In the genomic region with DNA sequence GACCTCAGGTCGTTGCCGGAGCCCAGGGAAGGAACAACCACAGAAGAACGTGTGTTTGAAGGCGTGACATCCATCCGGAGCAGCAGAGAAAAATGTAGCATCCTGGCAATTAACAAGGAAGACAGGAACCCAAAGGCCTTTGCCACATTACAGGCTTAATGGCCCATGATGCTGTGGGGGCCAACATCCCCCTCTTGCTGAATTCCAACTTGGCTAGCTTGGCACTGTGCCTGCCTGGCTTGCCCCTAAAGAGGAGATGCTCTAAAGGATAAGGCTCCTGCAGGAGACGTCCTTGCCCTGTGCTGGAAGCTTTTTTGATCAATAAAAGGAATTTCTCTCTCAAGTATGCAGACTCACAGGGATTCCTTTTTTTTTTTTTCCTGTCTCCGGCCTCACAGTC, we compare ENCODE assay signal across 17 mouse cellular contexts.
DNase-seq lines count a peak whose midpoint lies in the region; ATAC-seq and TF ChIP-seq lines count a peak whose summit lies in the region.
"Had no signal": no experiment of that assay in that cellular context is flagged by ENCODE, and none has a peak within 500 bp of the region (broad histone marks: within the 10 kb centered on the region; RNA-seq: fewer than 3 reads in every experiment).

No protein-coding gene starts in this region.

- 0 out of 2 replicates have a peak overlapping the region, but pooled peaks have one; percentile 18 for H3K9ac ChIP-seq in heart, embryonic 12.5 days
- no peak overlapping the region for H3K9ac ChIP-seq in heart, adult 2 months (ENCODE audit: low read depth, low read length)
- H3K9ac ChIP-seq in neural tube, embryonic 12.5 days = 0 out of 2 replicates have a peak overlapping the region, but pooled peaks have one; percentile 18
- H3K9ac ChIP-seq in hindbrain, embryonic 12.5 days = no peak overlapping the region
- H3K9ac ChIP-seq in neural tube, embryonic 13.5 days = 0 out of 2 replicates have a peak overlapping the region, but pooled peaks have one; percentile 18
- H3K9ac ChIP-seq: limb, embryonic 15.5 days had no signal

- H3K79me2 ChIP-seq in heart, adult 2 months (replicated peaks; ENCODE audit: control insufficient read depth, insufficient read depth, low read length) = no peaks in the 10 kb centered on the region; the same call in 1 of the 2 replicates

- no peak for DNase-seq in heart, adult 2 months
- no peak for DNase-seq in neural tube, embryonic 10.5 days (ENCODE audit: extremely low spot score, low spot score)
- no peak for DNase-seq in thymus, postnatal 0 days (ENCODE audit: low spot score)
- DNase-seq: cerebellum, adult 9-10 months; gastrocnemius, adult 2 months; heart, postnatal 4 days; kidney, postnatal 25 days; lung, postnatal 10 days; thymus, postnatal 36 days had no signal

- H3K4me3 ChIP-seq in heart, embryonic 12.5 days = no peak overlapping the region
- no peak overlapping the region for H3K4me3 ChIP-seq in heart, adult 2 months
- no peak overlapping the region for H3K4me3 ChIP-seq in neural tube, embryonic 12.5 days
- no peak overlapping the region for H3K4me3 ChIP-seq in hindbrain, embryonic 12.5 days
- H3K4me3 ChIP-seq in neural tube, embryonic 13.5 days = no peak overlapping the region
- H3K4me3 ChIP-seq: gastrocnemius, adult 2 months; limb, embryonic 15.5 days had no signal

- intact Hi-C loops in heart, adult 2 months (cut with DNase I) = no loop called here

- no peak for ATAC-seq in heart, embryonic 12.5 days (ENCODE audit: insufficient number of reproducible peaks, low FRiP score)
- no peak for ATAC-seq in neural tube, embryonic 12.5 days (ENCODE audit: low FRiP score, low read depth)
- ATAC-seq in hindbrain, embryonic 12.5 days (ENCODE audit: low FRiP score) = no peak
- peak; percentile 26; the same call in 1 of the 2 replicates for ATAC-seq in neural tube, embryonic 13.5 days (ENCODE audit: low read depth)
- no peak for ATAC-seq in megakaryocyte, adult 5-6 weeks (ENCODE audit: poor library complexity, severe bottlenecking)
- ATAC-seq: intestine, postnatal 0 days had no signal

- H3K36me3 ChIP-seq in heart, embryonic 12.5 days = no peaks in the 10 kb centered on the region
- H3K36me3 ChIP-seq in heart, adult 2 months (ENCODE audit: control insufficient read depth, insufficient read depth, low read length) = no peaks in the 10 kb centered on the region
- H3K36me3 ChIP-seq in neural tube, embryonic 12.5 days = no peaks in the 10 kb centered on the region
- H3K36me3 ChIP-seq in hindbrain, embryonic 12.5 days = no peaks in the 10 kb centered on the region
- H3K36me3 ChIP-seq in neural tube, embryonic 13.5 days = no peaks in the 10 kb centered on the region
- H3K36me3 ChIP-seq: limb, embryonic 15.5 days had no signal

- no peaks in the 10 kb centered on the region for H3K27me3 ChIP-seq in heart, embryonic 12.5 days (replicated peaks)
- no peaks in the 10 kb centered on the region for H3K27me3 ChIP-seq in heart, adult 2 months (ENCODE audit: control insufficient read depth, insufficient read depth, low read length)
- H3K27me3 ChIP-seq in neural tube, embryonic 12.5 days (replicated peaks) = no peaks in the 10 kb centered on the region
- H3K27me3 ChIP-seq in hindbrain, embryonic 12.5 days = no peaks in the 10 kb centered on the region
- H3K27me3 ChIP-seq in neural tube, embryonic 13.5 days = no peaks in the 10 kb centered on the region
- H3K27me3 ChIP-seq: limb, embryonic 15.5 days; megakaryocyte, embryonic 14.5 days had no signal

- H3K9me3 ChIP-seq in heart, embryonic 12.5 days (replicated peaks) = no peaks in the 10 kb centered on the region
- no peaks in the 10 kb centered on the region for H3K9me3 ChIP-seq in neural tube, embryonic 12.5 days
- no peaks in the 10 kb centered on the region for H3K9me3 ChIP-seq in hindbrain, embryonic 12.5 days (replicated peaks)
- no peaks in the 10 kb centered on the region for H3K9me3 ChIP-seq in neural tube, embryonic 13.5 days
- H3K9me3 ChIP-seq: limb, embryonic 15.5 days; megakaryocyte, embryonic 14.5 days had no signal

- no peak for TF ChIP-seq POLR2A in heart, adult 2 months (IDR thresholded peaks at IDR 0.05; ENCODE audit: insufficient read depth, low read depth, low read length)

- 67% methylated on average over 7 of the region's 7 CpGs for WGBS in heart, embryonic 12.5 days
- 80% methylated on average over 7 of the region's 7 CpGs for WGBS in heart, adult 2 months
- WGBS in neural tube, embryonic 12.5 days = 51% methylated on average over 7 of the region's 7 CpGs
- WGBS in hindbrain, embryonic 12.5 days = 57% methylated on average over 7 of the region's 7 CpGs
- WGBS in neural tube, embryonic 13.5 days = 40% methylated on average over 7 of the region's 7 CpGs

- H3K27ac ChIP-seq in heart, embryonic 12.5 days (ENCODE audit: poor library complexity, severe bottlenecking) = peak overlapping the region; percentile 71; the same call in 1 of the 2 replicates
- H3K27ac ChIP-seq in heart, adult 2 months = no peak overlapping the region
- H3K27ac ChIP-seq in neural tube, embryonic 12.5 days = no peak overlapping the region
- peak overlapping the region; percentile 64 for H3K27ac ChIP-seq in hindbrain, embryonic 12.5 days
- H3K27ac ChIP-seq in neural tube, embryonic 13.5 days (replicated peaks) = peak overlapping the region; percentile 68
- H3K27ac ChIP-seq: limb, embryonic 15.5 days had no signal

- H3K4me2 ChIP-seq in heart, embryonic 12.5 days = no peak overlapping the region
- H3K4me2 ChIP-seq in neural tube, embryonic 12.5 days (replicated peaks) = no peak overlapping the region
- H3K4me2 ChIP-seq in hindbrain, embryonic 12.5 days (replicated peaks) = no peak overlapping the region
- H3K4me2 ChIP-seq in neural tube, embryonic 13.5 days = no peak overlapping the region
- H3K4me2 ChIP-seq: limb, embryonic 15.5 days had no signal

- H3K4me1 ChIP-seq in heart, embryonic 12.5 days (replicated peaks) = peaks cover 88% of the 10 kb centered on the region
- H3K4me1 ChIP-seq in heart, adult 2 months (ENCODE audit: control insufficient read depth, insufficient read depth, low read length) = peaks cover 23% of the 10 kb centered on the region
- peaks cover 84% of the 10 kb centered on the region for H3K4me1 ChIP-seq in neural tube, embryonic 12.5 days
- H3K4me1 ChIP-seq in hindbrain, embryonic 12.5 days = peaks cover 82% of the 10 kb centered on the region
- H3K4me1 ChIP-seq in neural tube, embryonic 13.5 days (replicated peaks) = peaks cover 86% of the 10 kb centered on the region

- TF ChIP-seq EP300 in heart, adult 2 months (IDR thresholded peaks at IDR 0.05; ENCODE audit: insufficient read depth, low read depth, low read length) = no peak

- no peak for TF ChIP-seq CTCF in heart, adult 2 months (IDR thresholded peaks at IDR 0.05)

Comparison
In these comparisons a context has a peak if more than half of its experiments do, and no peak if none do; other contexts are left out.
1. H3K27ac ChIP-seq: peak in heart, embryonic 12.5 days (single experiment), hindbrain, embryonic 12.5 days (single experiment) and neural tube, embryonic 13.5 days (single experiment); none in heart, adult 2 months (single experiment) and neural tube, embryonic 12.5 days (single experiment).
2. H3K9ac ChIP-seq: peak in heart, embryonic 12.5 days (single experiment), neural tube, embryonic 12.5 days (single experiment) and neural tube, embryonic 13.5 days (single experiment); none in heart, adult 2 months (single experiment) and hindbrain, embryonic 12.5 days (single experiment).